Mouse (Mus musculus) thymus, adult 2 months (tissue): ENCODE results near the gene Cped1. TPM values are rescaled to one million over a fixed set of nuclear protein-coding genes. Genes with fewer than 3 reads are reported as not detected.

Source experiments
- DNase-seq: peaks from one replicate; pipeline ENCODE4 v3.0.0; 2021
- H3K27ac ChIP-seq: fragments of 200-500 bp; 2 replicates; pipeline ENCODE4 v1.5.1; 2012; ENCODE audit warnings: low read length, control low read depth; ENCODE audit not compliant: control insufficient read depth, insufficient read depth
- H3K27me3 ChIP-seq: fragments of 200-500 bp; 2 replicates; pipeline ENCODE4 v1.6.1; 2012; ENCODE audit warnings: mild to moderate bottlenecking, low read length, moderate library complexity, mixed read lengths; ENCODE audit not compliant: control insufficient read depth, insufficient read depth
- H3K36me3 ChIP-seq: fragments of 200-500 bp; 2 replicates; pipeline ENCODE4 v1.6.1; 2012; ENCODE audit warnings: mild to moderate bottlenecking, low read length, moderate library complexity; ENCODE audit not compliant: control insufficient read depth, insufficient read depth
- H3K4me1 ChIP-seq: fragments of 200-500 bp; replicated peaks from 2 replicates; pipeline ENCODE4 v1.6.1; 2012; ENCODE audit warnings: low read length; ENCODE audit not compliant: control insufficient read depth, insufficient read depth
- H3K4me3 ChIP-seq: fragments of 200-500 bp; 2 replicates; pipeline ENCODE4 v1.5.1; 2012; ENCODE audit warnings: mild to moderate bottlenecking, low read length, control low read depth, moderate library complexity; ENCODE audit not compliant: control insufficient read depth, insufficient read depth
- CTCF ChIP-seq: fragments of 200-500 bp; IDR thresholded peaks from 2 replicates; pipeline ENCODE4 v1.5.1; 2012; ENCODE audit warnings: mild to moderate bottlenecking, control low read depth, low read length, moderate library complexity, borderline replicate concordance; ENCODE audit not compliant: control insufficient read depth, poor library complexity, insufficient read depth; ENCODE audit errors: extremely low read depth
- POLR2A ChIP-seq: fragments of 200-500 bp; IDR thresholded peaks from 2 replicates; pipeline ENCODE4 v1.6.1; 2012; ENCODE audit warnings: mild to moderate bottlenecking, low read length, control low read depth, moderate library complexity; ENCODE audit not compliant: control insufficient read depth, poor library complexity, insufficient read depth; ENCODE audit errors: extremely low read depth
- WGBS: fragments of 180-500 bp; shearing (Covaris S2); methylation state at CpG from one replicate; pipeline ENCODE4 v1.1.7; 2018; 5-methylcytosine and 5-hydroxymethylcytosine counted together
- polyA plus RNA-seq: library from polyadenylated mRNA; depleted of rRNA; stranded (reverse); fragments of >200 nt; gene quantifications from 2 replicates; pipeline ENCODE4 v1.2.3, GENCODE M21; 2012; rRNA removed

Cped1 gene
- polyA plus RNA-seq: 1.7 and 2.4 TPM in 2 replicates

- H3K27ac ChIP-seq: no peak within 1 kb of the TSS
- H3K4me3 ChIP-seq: no peak within 1 kb of the TSS
- peaks cover 9% of the 10 kb centered on the region for H3K27me3 ChIP-seq
- H3K36me3 ChIP-seq: no peaks in the 10 kb centered on the region
- no peaks in the 10 kb centered on the region for H3K4me1 ChIP-seq
- TF ChIP-seq CTCF (no peak), POLR2A (no peak)
- no peak for DNase-seq
- WGBS: 1% methylated on average over 38 of the region's 38 CpGs
Measured at GRCm38 (mm10) chr6:21985732-21986540, at the start of gene Cped1. TSS of gene Cped1 (plus strand) at chr6:21985916.

DNA sequence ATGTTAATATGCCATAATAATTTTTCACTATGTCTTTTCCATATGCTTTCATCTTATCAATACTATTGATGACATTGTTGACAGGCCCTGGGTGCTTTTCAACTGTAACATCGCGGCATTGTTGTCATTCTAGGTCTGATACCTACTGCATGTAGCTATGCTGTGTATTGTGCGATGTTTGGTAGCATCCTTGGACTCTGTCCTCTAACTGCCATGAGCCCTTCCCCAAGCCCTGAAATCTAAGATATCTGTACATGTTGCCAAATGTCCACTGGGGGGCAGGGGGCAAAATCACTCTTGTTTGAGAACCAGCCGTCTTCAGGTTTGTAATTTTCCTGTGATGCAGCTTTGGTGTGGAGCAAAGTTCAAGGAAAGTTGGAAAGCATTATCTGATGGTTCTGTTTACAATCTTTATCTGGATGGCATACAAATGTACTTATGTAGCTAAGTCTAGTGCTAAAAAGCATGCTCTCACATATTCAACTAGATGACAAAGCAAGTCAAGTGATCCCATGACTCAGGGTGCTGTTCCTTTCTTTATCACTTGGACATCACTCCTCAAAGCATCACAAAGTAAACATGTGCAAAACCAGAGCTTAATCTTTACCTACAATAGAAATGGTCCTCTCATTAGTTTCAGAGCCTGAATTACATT, 47.6 kb upstream of the Cped1 start:
- TF ChIP-seq CTCF (no peak), POLR2A (no peak)
- no peaks in the 10 kb centered on the region for H3K36me3 ChIP-seq
- 87% methylated on average over 4 of the region's 4 CpGs for WGBS
- H3K4me1 ChIP-seq: no peaks in the 10 kb centered on the region
- H3K27me3 ChIP-seq: no peaks in the 10 kb centered on the region
- no peak for DNase-seq
- no peak overlapping the region for H3K4me3 ChIP-seq
- H3K27ac ChIP-seq: no peak overlapping the region

DNA sequence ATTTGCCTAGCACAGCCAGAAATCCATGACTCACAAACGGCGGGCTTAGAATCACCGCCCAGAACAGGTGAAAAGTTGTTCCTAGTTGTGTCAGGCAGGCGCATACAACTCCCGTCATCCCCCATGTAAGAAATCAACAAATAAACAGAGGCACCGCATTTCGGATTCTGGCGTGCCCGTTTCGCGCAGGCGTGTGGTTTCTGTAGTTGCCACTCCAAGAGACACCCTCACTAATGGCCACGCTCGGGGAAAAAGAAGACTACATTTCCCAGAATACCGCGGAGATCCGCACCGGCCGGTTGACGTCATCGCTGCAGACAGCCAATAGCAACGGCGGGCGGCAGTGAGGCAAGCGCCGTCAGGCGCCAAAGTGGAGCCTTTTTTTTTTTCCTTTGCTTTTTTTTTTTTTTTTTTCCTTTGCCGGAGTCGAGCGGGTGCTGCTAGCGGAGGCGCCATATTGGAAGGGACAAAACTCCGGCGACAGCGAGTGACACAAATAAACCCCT, 36.4 kb upstream of the Cped1 start, which contains the start of gene Ing3:
Gene Ing3 (plus strand): TSS at position 346 of the 506 bp plus-strand sequence.
- TF ChIP-seq POLR2A (no peak), CTCF (no peak)
- under 1% methylated on average over 35 of the region's 35 CpGs for WGBS
- Histone ChIP-seq H3K36me3 (peaks cover 7% of the 10 kb centered on the region), H3K4me3 (peak within 1 kb of the TSS; percentile 87), H3K4me1 (0 out of 2 replicates have a peak, but pooled peaks cover 4% of the 10 kb centered on the region), H3K27me3 (no peaks in the 10 kb centered on the region), H3K27ac (peak within 1 kb of the TSS; percentile 88)
- DNase-seq: peak; percentile 96

GRCm38 (mm10) chr6:21949771-21950448, 35.8 kb upstream of the Cped1 start:
- TF ChIP-seq CTCF (peak; percentile 62; the same call in 1 of the 2 replicates), POLR2A (peak; percentile 38; the same call in 1 of the 2 replicates)
- H3K36me3 ChIP-seq: peaks cover 11% of the 10 kb centered on the region
- H3K4me3 ChIP-seq: peak overlapping the region; percentile 87

GRCm38 (mm10) chr6:21950676-21951075, 35.0 kb upstream of the Cped1 start:
- no peaks in the 10 kb centered on the region for H3K27me3 ChIP-seq
- no peak overlapping the region for H3K27ac ChIP-seq
- 0 out of 2 replicates have a peak, but pooled peaks cover 7% of the 10 kb centered on the region for H3K4me1 ChIP-seq
- TF ChIP-seq CTCF: no peak
- no peak for TF ChIP-seq POLR2A
- H3K4me3 ChIP-seq: no peak overlapping the region
- DNase-seq: no peak
- H3K36me3 ChIP-seq: peaks cover 15% of the 10 kb centered on the region
- 92% methylated on average over 2 of the region's 2 CpGs for WGBS

More at GRCm38 (mm10) chr6:21949771-21950448, 35.8 kb upstream of the Cped1 start:
- peak overlapping the region; percentile 88 for H3K27ac ChIP-seq
- DNase-seq: peak; percentile 97
- no peaks in the 10 kb centered on the region for H3K27me3 ChIP-seq
- 0 out of 2 replicates have a peak, but pooled peaks cover 4% of the 10 kb centered on the region for H3K4me1 ChIP-seq
- WGBS: under 1% methylated on average over 66 of the region's 68 CpGs

DNA sequence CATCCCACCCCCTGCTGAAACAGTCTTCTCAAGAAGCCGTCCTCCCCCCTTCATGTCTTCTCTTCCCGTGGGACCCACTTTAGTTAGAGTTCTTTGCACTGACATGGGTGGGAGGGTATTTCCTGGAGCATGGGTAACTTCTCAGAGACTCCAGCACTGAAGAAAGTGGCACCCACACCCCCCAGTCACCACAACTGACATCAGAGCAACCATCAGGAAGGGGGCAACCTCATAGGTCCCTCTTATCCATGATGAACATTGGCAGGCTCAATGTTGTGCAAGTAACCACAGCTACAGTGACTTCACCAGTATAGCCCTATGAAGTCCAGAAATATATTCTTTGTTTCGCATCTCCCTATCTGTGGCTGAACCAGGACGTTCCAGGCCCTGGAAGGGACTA, 30.2 kb upstream of the Cped1 start:
- TF ChIP-seq POLR2A: no peak
- no peak for TF ChIP-seq CTCF
- Histone ChIP-seq H3K27ac (no peak overlapping the region), H3K4me1 (0 out of 2 replicates have a peak, but pooled peaks cover 7% of the 10 kb centered on the region), H3K27me3 (no peaks in the 10 kb centered on the region), H3K4me3 (no peak overlapping the region), H3K36me3 (peaks cover 38% of the 10 kb centered on the region)
- DNase-seq: no peak
- 55% methylated on average over 4 of the region's 4 CpGs for WGBS
